Mouse (Mus musculus) heart, adult 2 months (tissue): ENCODE results near the gene Iqschfp. TPM values are rescaled to one million over a fixed set of nuclear protein-coding genes. Genes with fewer than 3 reads are reported as not detected.

Experiments used
- DNase-seq, 2 experiments: peaks; one replicate each; pipeline ENCODE4 v3.0.0; 2021
- H3K27ac ChIP-seq: fragments of 200-600 bp; 2 replicates; pipeline ENCODE4 v1.8.1; 2022
- H3K27me3 ChIP-seq: fragments of 200-500 bp; 2 replicates; pipeline ENCODE4 v1.6.1; 2012; ENCODE audit warnings: mild to moderate bottlenecking, low read length, inconsistent platforms, mixed read lengths; ENCODE audit not compliant: control insufficient read depth, insufficient read depth
- H3K36me3 ChIP-seq: fragments of 200-500 bp; 2 replicates; pipeline ENCODE4 v1.6.1; 2012; ENCODE audit warnings: low read length, inconsistent platforms; ENCODE audit not compliant: control insufficient read depth, insufficient read depth
- H3K4me1 ChIP-seq: fragments of 200-500 bp; 2 replicates; pipeline ENCODE4 v1.6.1; 2011; ENCODE audit warnings: low read length; ENCODE audit not compliant: control insufficient read depth, insufficient read depth
- H3K4me3 ChIP-seq: fragments of 200-600 bp; 2 replicates; pipeline ENCODE4 v1.8.1; 2022
- H3K79me2 ChIP-seq: fragments of 200-500 bp; replicated peaks from 2 replicates; pipeline ENCODE4 v1.6.1; 2012; ENCODE audit warnings: mild to moderate bottlenecking, inconsistent platforms, low read length, moderate library complexity, mixed read lengths; ENCODE audit not compliant: control insufficient read depth, insufficient read depth
- H3K9ac ChIP-seq: fragments of 200-500 bp; 2 replicates; pipeline ENCODE4 v1.6.1; 2012; ENCODE audit warnings: low read depth, mild to moderate bottlenecking, control low read depth, inconsistent platforms, low read length, mixed read lengths
- CTCF ChIP-seq: fragments of 200-600 bp; IDR thresholded peaks from 2 replicates; pipeline ENCODE4 v1.8.1; 2022; ENCODE audit warnings: antibody characterized with exemption, mild to moderate bottlenecking, moderate library complexity
- EP300 ChIP-seq: fragments of 200-500 bp; IDR thresholded peaks from 2 replicates; pipeline ENCODE4 v1.6.1; 2011; ENCODE audit warnings: low read depth, low read length, control low read depth; ENCODE audit not compliant: insufficient read depth
- POLR2A ChIP-seq: fragments of 200-500 bp; IDR thresholded peaks from 2 replicates; pipeline ENCODE4 v1.6.1; 2011; ENCODE audit warnings: mild to moderate bottlenecking, low read depth, low read length, control low read depth; ENCODE audit not compliant: insufficient read depth
- WGBS: fragments of 180-500 bp; shearing (Covaris S2); methylation state at CpG from one replicate; pipeline ENCODE4 v1.1.7; 2018; 5-methylcytosine and 5-hydroxymethylcytosine counted together
- intact Hi-C: fragments of 180-260 bp; cut with DNase I; formaldehyde crosslinking; loops from one replicate; pipeline ENCODE4 v1.15.1; 2025
- long read RNA-seq: library from polyadenylated mRNA; stranded (forward); transcript quantifications from one replicate; pipeline ENCODE4 v2.0.0, GENCODE M21; 2021
- polyA plus RNA-seq: library from polyadenylated mRNA; depleted of rRNA; stranded (reverse); fragments of >200 nt; gene quantifications from 2 replicates; pipeline ENCODE4 v1.2.3, GENCODE M21; 2012; rRNA removed
- total RNA-seq, 2 experiments: library from RNA; stranded (reverse); gene quantifications; 2 replicates each; pipeline ENCODE4 v1.2.3; 2021

Iqschfp gene
- total RNA-seq (not detected), polyA plus RNA-seq (not detected in 2 replicates)
- long read RNA-seq, partial matches to known transcripts, result 7 of 11 reads
- long read RNA-seq, other reads (novel, unspliced or antisense), result 4 of 11 reads

- no peaks in the 10 kb centered on the region for H3K79me2 ChIP-seq
- H3K27me3 ChIP-seq, result no peaks in the 10 kb centered on the region
- 67% methylated on average over 15 of the region's 15 CpGs for WGBS
- intact Hi-C loops, result no loop called here
- no peak within 1 kb of the TSS for H3K27ac ChIP-seq
- H3K4me1 ChIP-seq, result no peaks in the 10 kb centered on the region
- H3K9ac ChIP-seq, result no peak within 1 kb of the TSS
- no peak within 1 kb of the TSS for H3K4me3 ChIP-seq
- H3K36me3 ChIP-seq, result no peaks in the 10 kb centered on the region
- DNase-seq, result no peak
- no peak for TF ChIP-seq EP300
- TF ChIP-seq CTCF, result no peak
- no peak for TF ChIP-seq POLR2A
Observed at GRCm38 (mm10) chr3:67892026-67892705, at the start of gene Iqschfp, which contains the start of gene Iqcj. TSS of gene Iqschfp (plus strand) at chr3:67892232. TSS of gene Iqcj (plus strand) at chr3:67892220.

DNA sequence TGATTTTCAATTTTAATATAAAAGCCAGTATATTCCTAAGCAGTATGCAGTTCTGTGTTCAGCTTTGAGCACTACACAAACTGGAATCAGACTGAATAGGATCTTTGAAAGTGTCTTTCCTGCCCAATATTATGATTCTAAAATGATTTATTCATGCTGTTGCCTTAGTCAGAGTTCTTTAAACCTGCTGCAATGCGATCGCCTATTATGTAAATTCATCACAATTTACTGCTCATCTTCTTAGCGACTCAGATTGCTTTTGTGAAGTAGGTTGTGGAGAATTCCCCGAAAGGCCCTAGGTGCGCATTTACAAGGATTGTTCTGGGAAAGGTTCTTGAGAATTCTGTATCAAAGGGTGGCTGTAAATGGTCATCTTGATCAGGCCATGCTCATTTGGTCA lies 39.6 kb upstream of the Iqschfp start:
- H3K27ac ChIP-seq, result no peak overlapping the region
- no peak for TF ChIP-seq POLR2A
- TF ChIP-seq EP300, result no peak
- TF ChIP-seq CTCF, result no peak
- intact Hi-C loops, result no loop called here
- DNase-seq, result no peak
- H3K79me2 ChIP-seq, result no peaks in the 10 kb centered on the region
- no peak overlapping the region for H3K9ac ChIP-seq
- no peaks in the 10 kb centered on the region for H3K27me3 ChIP-seq
- no peaks in the 10 kb centered on the region for H3K4me1 ChIP-seq
- WGBS, result 84% methylated on average over 5 of the region's 5 CpGs
- H3K4me3 ChIP-seq, result no peak overlapping the region
- H3K36me3 ChIP-seq, result no peaks in the 10 kb centered on the region

GRCm38 (mm10) chr3:67861524-67861923 lies 30.5 kb upstream of the Iqschfp start:
- Histone ChIP-seq H3K9ac (no peak overlapping the region), H3K4me3 (no peak overlapping the region), H3K27ac (no peak overlapping the region), H3K79me2 (no peaks in the 10 kb centered on the region), H3K27me3 (no peaks in the 10 kb centered on the region), H3K4me1 (no peaks in the 10 kb centered on the region), H3K36me3 (no peaks in the 10 kb centered on the region)
- no peak for DNase-seq
- intact Hi-C loops, result no loop called here
- TF ChIP-seq POLR2A, result no peak
- TF ChIP-seq EP300, result no peak
- no peak for TF ChIP-seq CTCF
- 84% methylated on average over 3 of the region's 3 CpGs for WGBS

DNA sequence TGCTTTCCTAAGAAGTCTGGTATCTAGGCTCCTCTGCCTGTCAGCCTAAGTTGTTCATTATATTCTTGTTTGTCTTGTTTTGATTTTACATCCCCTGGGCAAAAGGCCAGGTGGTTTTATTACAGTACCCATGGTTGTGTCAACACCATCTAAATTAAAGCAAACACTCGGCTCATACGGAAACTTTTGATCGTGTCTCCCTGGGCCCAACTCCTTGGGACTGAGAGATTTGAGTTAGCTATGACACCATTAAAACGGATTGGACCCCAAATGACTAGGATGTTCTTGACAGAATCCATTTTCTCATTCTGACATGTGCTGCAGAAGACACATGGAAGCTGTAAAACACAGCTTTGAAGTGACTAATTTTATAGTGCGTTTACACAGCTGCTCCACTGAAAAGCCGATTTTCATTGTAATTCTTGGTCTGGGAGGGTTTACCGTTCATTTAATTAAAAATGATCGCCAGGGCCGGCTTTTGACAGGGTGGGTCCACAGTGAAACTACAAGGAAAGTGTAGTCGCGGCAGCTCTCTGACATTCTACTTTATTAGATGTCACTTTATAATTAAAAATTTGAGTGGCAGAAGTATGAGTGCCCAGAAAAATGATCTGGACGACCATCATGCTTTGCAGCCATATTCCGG lies 24.5 kb upstream of the Iqschfp start:
- intact Hi-C loops, result no loop called here
- no peak for TF ChIP-seq EP300
- TF ChIP-seq POLR2A, result no peak
- TF ChIP-seq CTCF, result no peak
- 76% methylated on average over 13 of the region's 13 CpGs for WGBS
- H3K36me3 ChIP-seq, result no peaks in the 10 kb centered on the region
- no peaks in the 10 kb centered on the region for H3K27me3 ChIP-seq
- no peak overlapping the region for H3K27ac ChIP-seq
- H3K9ac ChIP-seq, result no peak overlapping the region
- no peak for DNase-seq
- H3K79me2 ChIP-seq, result no peaks in the 10 kb centered on the region
- no peaks in the 10 kb centered on the region for H3K4me1 ChIP-seq
- H3K4me3 ChIP-seq, result no peak overlapping the region

GRCm38 (mm10) chr3:67869424-67869823 lies 22.6 kb upstream of the Iqschfp start:
- DNase-seq, result no peak
- intact Hi-C loops, result no loop called here
- no peaks in the 10 kb centered on the region for H3K36me3 ChIP-seq
- no peak overlapping the region for H3K9ac ChIP-seq
- whole genome bisulfite sequencing, result 83% methylated on average over 1 of the region's 1 CpGs
- H3K27me3 ChIP-seq, result no peaks in the 10 kb centered on the region
- no peak overlapping the region for H3K4me3 ChIP-seq
- H3K4me1 ChIP-seq, result no peaks in the 10 kb centered on the region
- TF ChIP-seq POLR2A (no peak), CTCF (no peak), EP300 (no peak)
- H3K27ac ChIP-seq, result no peak overlapping the region
- no peaks in the 10 kb centered on the region for H3K79me2 ChIP-seq

DNA sequence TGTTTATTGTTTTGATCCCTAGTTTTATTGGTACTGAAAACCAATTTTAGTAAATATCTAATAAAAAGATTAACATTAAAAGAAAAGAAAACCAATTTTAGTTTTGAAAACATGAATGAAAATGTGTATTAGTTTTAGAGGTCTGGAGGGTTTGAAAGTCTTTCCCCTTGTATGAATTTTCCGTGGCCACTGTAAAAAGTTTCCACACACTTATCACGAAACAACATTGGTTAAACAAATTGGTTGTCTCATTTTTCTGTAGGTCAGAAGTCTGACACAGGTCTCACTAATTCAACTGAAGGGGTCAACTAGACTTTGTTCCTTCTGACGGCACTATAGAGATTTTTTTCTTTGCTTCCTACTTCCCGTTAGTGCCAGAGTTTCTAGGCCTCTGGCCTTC lies 14.8 kb upstream of the Iqschfp start:
- WGBS, result 43% methylated on average over 4 of the region's 4 CpGs
- H3K27me3 ChIP-seq, result no peaks in the 10 kb centered on the region
- no peaks in the 10 kb centered on the region for H3K36me3 ChIP-seq
- no peaks in the 10 kb centered on the region for H3K4me1 ChIP-seq
- no peak for DNase-seq
- no peaks in the 10 kb centered on the region for H3K79me2 ChIP-seq
- H3K27ac ChIP-seq, result no peak overlapping the region
- H3K9ac ChIP-seq, result no peak overlapping the region
- no peak overlapping the region for H3K4me3 ChIP-seq
- intact Hi-C loops, result no loop called here
- TF ChIP-seq EP300, result no peak
- TF ChIP-seq POLR2A, result no peak
- no peak for TF ChIP-seq CTCF
